Mouse (Mus musculus) limb, embryonic 12.5 days (tissue): ENCODE measurements around the gene Kazn. TPM values are rescaled to one million over a fixed set of nuclear protein-coding genes. Genes with fewer than 3 reads are reported as not detected.

Experiments
- ATAC-seq: fragments of 200-750 bp; cut with Nextera tagmentation; 2 replicates; pipeline ENCODE4 v1.8.0; 2017; ENCODE audit warnings: low read depth, moderate TSS enrichment; ENCODE audit not compliant: insufficient number of reproducible peaks, insufficient read depth, low FRiP score, low TSS enrichment
- H3K27ac ChIP-seq: fragments of 300-500 bp; sonication (generic); 2 replicates; pipeline ENCODE4 v1.5.1; 2016; ENCODE audit warnings: mild to moderate bottlenecking, moderate library complexity
- H3K27me3 ChIP-seq: fragments of 300-500 bp; sonication (generic); 2 replicates; pipeline ENCODE4 v1.6.1; 2016; ENCODE audit warnings: mild to moderate bottlenecking, moderate library complexity
- H3K36me3 ChIP-seq: fragments of 300-500 bp; sonication (generic); 2 replicates; pipeline ENCODE4 v1.6.1; 2016; ENCODE audit warnings: mild to moderate bottlenecking, moderate library complexity
- H3K4me1 ChIP-seq: fragments of 300-500 bp; sonication (generic); replicated peaks from 2 replicates; pipeline ENCODE4 v1.6.1; 2016
- H3K4me2 ChIP-seq: fragments of 300-500 bp; sonication (generic); 2 replicates; pipeline ENCODE4 v1.6.1; 2016; ENCODE audit warnings: mild to moderate bottlenecking, moderate library complexity
- H3K4me3 ChIP-seq: fragments of 300-500 bp; sonication (generic); replicated peaks from 2 replicates; pipeline ENCODE4 v1.5.1; 2016; ENCODE audit warnings: mild to moderate bottlenecking
- H3K9ac ChIP-seq: fragments of 300-500 bp; sonication (generic); replicated peaks from 2 replicates; pipeline ENCODE4 v1.6.1; 2016; ENCODE audit warnings: mild to moderate bottlenecking, moderate library complexity
- H3K9me3 ChIP-seq: fragments of 300-500 bp; sonication (generic); 2 replicates; pipeline ENCODE4 v1.6.1; 2016; ENCODE audit warnings: mild to moderate bottlenecking, moderate library complexity
- WGBS: fragments of 180-500 bp; shearing (Covaris S2); methylation state at CpG from one replicate; pipeline ENCODE4 v1.1.7; 2016; 5-methylcytosine and 5-hydroxymethylcytosine counted together
- polyA plus RNA-seq: library from polyadenylated mRNA; unstranded; fragments of >200 nt; fragmentation: Nextera tagmentation; extraction: Ambion mirVana; gene quantifications from 2 replicates; pipeline ENCODE4 v1.2.1, GENCODE M21; 2016

Kazn gene
- polyA plus RNA-seq, 1 experiment from 2014 or later: 13.7 TPM

DNA sequence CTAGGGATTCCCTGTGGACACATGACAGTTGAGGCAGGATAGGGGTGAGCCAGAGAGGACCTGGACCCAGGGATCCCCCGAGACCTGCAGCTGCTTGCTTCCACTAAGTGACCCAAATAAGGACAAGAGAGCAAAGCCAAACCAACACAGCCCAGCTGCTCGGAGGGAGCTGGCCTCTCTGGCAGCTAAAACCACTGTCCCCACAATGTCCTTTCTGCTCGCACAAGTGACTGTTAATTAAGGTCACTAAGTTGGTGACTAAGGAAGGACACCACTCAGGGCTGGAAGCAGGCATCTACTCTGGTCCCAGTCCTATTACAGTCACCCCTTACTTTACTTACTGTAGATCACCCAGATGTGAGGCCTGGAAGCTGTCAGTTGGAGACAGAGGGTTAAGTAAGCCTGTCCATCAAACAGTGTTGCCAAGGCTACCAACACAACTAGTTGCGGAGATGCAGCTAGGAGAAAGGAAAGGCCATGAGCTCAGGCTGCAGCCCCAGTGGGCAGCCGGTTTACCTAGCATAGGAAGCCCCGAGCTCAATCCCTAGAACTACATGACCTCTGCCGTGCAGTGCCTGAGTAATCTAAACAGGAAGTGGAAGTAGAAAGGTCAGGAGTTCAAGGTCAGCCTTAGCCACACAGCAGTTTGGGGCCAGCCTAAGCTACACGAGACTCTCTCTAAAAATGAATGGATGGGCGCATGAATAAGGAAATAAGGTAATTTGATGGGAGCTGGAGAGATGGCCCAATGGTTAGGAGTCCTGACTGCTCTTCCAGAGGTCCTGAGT, 185.3 kb downstream of the Kazn start:
- Histone ChIP-seq H3K9ac (no peak overlapping the region), H3K27ac (no peak overlapping the region), H3K4me1 (peaks cover 34% of the 10 kb centered on the region), H3K27me3 (peaks cover 3% of the 10 kb centered on the region; the same call in 1 of the 2 replicates), H3K9me3 (no peaks in the 10 kb centered on the region), H3K4me2 (no peak overlapping the region), H3K36me3 (no peaks in the 10 kb centered on the region), H3K4me3 (no peak overlapping the region)
- WGBS: 52% methylated on average over 9 of the region's 9 CpGs
- no peak for ATAC-seq

DNA sequence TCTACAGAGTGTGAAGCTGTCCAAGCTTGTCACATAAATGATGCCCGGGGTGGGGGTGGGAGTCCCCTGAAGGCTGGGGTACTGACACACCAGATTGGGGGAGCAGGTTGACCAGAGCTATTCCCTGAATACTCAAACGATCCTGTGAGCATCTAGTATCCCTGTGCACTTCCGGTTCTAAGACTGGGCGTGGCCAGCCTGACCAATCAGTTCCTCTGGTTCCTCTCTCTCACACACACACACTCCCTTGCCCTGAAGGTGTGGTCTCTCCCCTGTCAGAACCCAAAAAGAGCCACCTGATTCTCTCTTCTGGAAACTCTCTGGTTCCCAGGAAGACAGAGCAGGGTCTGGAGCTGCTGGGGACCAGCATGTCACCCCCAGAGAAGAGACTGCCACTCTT, 185.9 kb downstream of the Kazn start:
- Histone ChIP-seq H3K9ac (no peak overlapping the region), H3K9me3 (no peaks in the 10 kb centered on the region), H3K4me1 (peaks cover 34% of the 10 kb centered on the region), H3K27me3 (peaks cover 3% of the 10 kb centered on the region; the same call in 1 of the 2 replicates), H3K36me3 (no peaks in the 10 kb centered on the region), H3K4me2 (no peak overlapping the region), H3K4me3 (no peak overlapping the region), H3K27ac (no peak overlapping the region)
- no peak; the same call in 1 of the 2 replicates for ATAC-seq
- 63% methylated on average over 4 of the region's 4 CpGs for WGBS

DNA sequence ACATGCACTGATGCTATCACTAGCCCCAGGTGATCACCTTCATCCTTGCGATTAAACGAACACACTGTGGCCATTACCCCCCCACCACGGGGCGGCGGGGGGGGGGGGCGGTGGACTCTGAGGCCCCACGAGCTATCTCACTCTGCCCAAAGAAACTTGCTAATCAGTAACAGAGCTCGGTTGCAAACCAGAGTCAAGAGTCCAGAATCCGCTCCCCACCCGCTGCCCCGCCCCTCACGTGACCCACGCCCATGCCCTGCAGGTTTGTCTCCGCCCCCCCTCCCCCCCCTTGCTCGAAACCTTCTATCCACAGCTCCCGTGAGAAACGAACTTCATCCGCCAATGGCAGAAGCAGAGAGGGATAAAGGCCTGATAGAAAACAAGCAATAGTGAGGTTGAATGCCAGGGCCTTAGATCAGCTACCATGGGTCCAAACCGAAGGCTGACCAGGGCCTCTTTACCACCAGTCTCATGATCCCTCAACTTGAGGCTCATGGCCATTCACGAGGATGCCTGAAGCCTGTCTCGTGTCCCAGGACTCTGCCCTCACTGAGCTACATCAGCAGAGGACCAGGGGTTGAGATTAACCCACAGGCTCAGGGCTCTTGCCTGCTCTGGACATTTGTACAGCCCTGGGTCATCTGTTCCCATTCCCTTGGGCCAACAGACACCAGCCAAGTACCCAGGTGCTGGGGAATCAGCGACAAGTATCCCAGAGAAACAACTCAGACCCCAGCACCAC, 186.6 kb downstream of the Kazn start:
- Histone ChIP-seq H3K9me3 (no peaks in the 10 kb centered on the region), H3K9ac (no peak overlapping the region), H3K4me3 (no peak overlapping the region), H3K4me2 (peak overlapping the region; percentile 47), H3K4me1 (peaks cover 30% of the 10 kb centered on the region), H3K27ac (no peak overlapping the region), H3K27me3 (peaks cover 3% of the 10 kb centered on the region; the same call in 1 of the 2 replicates), H3K36me3 (no peaks in the 10 kb centered on the region)
- 40% methylated on average over 22 of the region's 22 CpGs for WGBS
- ATAC-seq: no peak; the same call in 1 of the 2 replicates

Other genes with a start within 250 kb of the Kazn start
- gene Fhad1, start 224.3 kb downstream of the Kazn start, polyA plus RNA-seq: 1.4 and 1.8 TPM in 2 replicates
- gene Tmem51, start 155.1 kb downstream of the Kazn start, polyA plus RNA-seq: 16.9 and 17.1 TPM in 2 replicates